Mouse (Mus musculus): ENCODE measurements around the gene Wdr43. TPM values are rescaled to one million over a fixed set of nuclear protein-coding genes. Genes with fewer than 3 reads are reported as not detected.
A peak's percentile ranks its signal among the peaks of the same experiment; 100 is the strongest.

The Wdr43 gene
- total and polyA plus RNA-seq, 2 experiments from 2014 or later: 14.4 to 22.5 TPM

DNA sequence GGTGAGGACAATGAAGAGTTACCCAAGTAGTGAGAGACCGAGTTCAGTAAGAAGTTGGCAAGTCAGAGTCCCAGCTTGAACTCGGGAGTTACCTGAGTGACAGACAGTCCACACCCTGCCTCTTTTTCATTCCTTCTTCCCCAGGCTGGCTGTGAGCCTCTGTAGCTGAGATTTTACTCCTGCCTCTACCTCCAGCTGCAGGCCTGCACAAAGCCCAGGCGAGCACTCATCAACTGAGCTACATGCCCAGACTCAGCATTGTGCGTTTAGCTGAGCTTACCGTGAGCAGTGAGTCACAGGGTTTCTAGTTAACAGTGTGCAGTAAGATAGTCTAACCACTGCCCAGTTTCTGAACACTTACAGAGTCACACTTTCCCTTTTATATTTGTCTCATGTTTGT, 37.2 kb downstream of the Wdr43 start:
- 81% methylated on average over 5 of the region's 5 CpGs for WGBS
- Histone ChIP-seq H3K9ac (replicated peaks; ENCODE audit: low read depth, low read length) (no peak overlapping the region), H3K36me3 (replicated peaks; ENCODE audit: control insufficient read depth, insufficient read depth, low read length) (peaks cover 83% of the 10 kb centered on the region), H3K27ac (ENCODE audit: low read depth) (no peak overlapping the region), H3K27me3 (ENCODE audit: control insufficient read depth, insufficient read depth, low read length) (no peaks in the 10 kb centered on the region), H3K4me2 (ENCODE audit: low read depth, low read length) (no peak overlapping the region), H3K4me1 (ENCODE audit: control insufficient read depth, insufficient read depth) (no peaks in the 10 kb centered on the region), H3K4me3 (ENCODE audit: low read depth, low read length) (no peak overlapping the region), H3K9me3 (replicated peaks; ENCODE audit: control insufficient read depth, low read length) (no peaks in the 10 kb centered on the region)
- TF ChIP-seq EP300 (IDR thresholded peaks at IDR 0.05; ENCODE audit: low read depth) (no peak), CTCF (IDR thresholded peaks at IDR 0.05; ENCODE audit: low read depth) (no peak)
- no peak for ATAC-seq (ENCODE audit: insufficient read depth, low read depth)
- no peak for DNase-seq (ENCODE audit: low spot score)

GRCm38 (mm10) chr17:71657521-71657920, 41.8 kb downstream of the Wdr43 start:
- no peaks in the 10 kb centered on the region for H3K9me3 ChIP-seq (replicated peaks; ENCODE audit: control insufficient read depth, low read length)
- H3K4me3 ChIP-seq (ENCODE audit: low read depth, low read length): no peak overlapping the region
- no peak for TF ChIP-seq EP300 (IDR thresholded peaks at IDR 0.05; ENCODE audit: low read depth)
- TF ChIP-seq CTCF (IDR thresholded peaks at IDR 0.05; ENCODE audit: low read depth): no peak
- DNase-seq (ENCODE audit: low spot score) (no peak), ATAC-seq (ENCODE audit: insufficient read depth, low read depth) (no peak)
- no peaks in the 10 kb centered on the region for H3K27me3 ChIP-seq (ENCODE audit: control insufficient read depth, insufficient read depth, low read length)
- WGBS: 86% methylated on average over 4 of the region's 4 CpGs
- H3K27ac ChIP-seq (ENCODE audit: low read depth): no peak overlapping the region
- H3K9ac ChIP-seq (replicated peaks; ENCODE audit: low read depth, low read length): no peak overlapping the region
- peaks cover 49% of the 10 kb centered on the region for H3K36me3 ChIP-seq (replicated peaks; ENCODE audit: control insufficient read depth, insufficient read depth, low read length)
- H3K4me1 ChIP-seq (ENCODE audit: control insufficient read depth, insufficient read depth): peaks cover 3% of the 10 kb centered on the region; the same call in 1 of the 2 replicates
- H3K4me2 ChIP-seq (ENCODE audit: low read depth, low read length): no peak overlapping the region

DNA sequence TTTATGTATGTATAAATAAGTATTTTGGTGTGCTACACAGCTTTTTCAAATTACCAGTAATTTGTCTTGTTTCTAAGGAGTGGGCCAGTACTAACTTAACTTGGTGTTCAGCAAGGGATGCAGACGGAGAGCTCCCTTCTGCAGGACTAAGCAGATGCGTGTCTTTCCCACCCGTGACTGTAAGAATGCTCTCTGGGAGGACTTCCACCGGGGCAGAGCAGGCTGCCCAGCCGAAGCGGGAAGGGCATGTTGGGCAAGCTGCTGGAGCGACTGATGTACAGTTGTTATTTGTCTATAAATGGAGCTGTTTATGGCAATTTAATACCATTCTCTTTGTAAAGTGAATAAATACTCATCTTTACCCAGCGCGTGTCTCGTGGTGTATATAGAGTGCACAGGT, 43.0 kb downstream of the Wdr43 start:
- no peak for TF ChIP-seq EP300 (IDR thresholded peaks at IDR 0.05; ENCODE audit: low read depth)
- no peak for TF ChIP-seq CTCF (IDR thresholded peaks at IDR 0.05; ENCODE audit: low read depth)
- no peak overlapping the region for H3K4me3 ChIP-seq (ENCODE audit: low read depth, low read length)
- peaks cover 43% of the 10 kb centered on the region for H3K36me3 ChIP-seq (replicated peaks; ENCODE audit: control insufficient read depth, insufficient read depth, low read length)
- ATAC-seq (ENCODE audit: insufficient read depth, low read depth) (no peak), DNase-seq (ENCODE audit: low spot score) (no peak)
- no peaks in the 10 kb centered on the region for H3K9me3 ChIP-seq (replicated peaks; ENCODE audit: control insufficient read depth, low read length)
- H3K4me1 ChIP-seq (ENCODE audit: control insufficient read depth, insufficient read depth): peaks cover 3% of the 10 kb centered on the region; the same call in 1 of the 2 replicates
- H3K4me2 ChIP-seq (ENCODE audit: low read depth, low read length): no peak overlapping the region
- H3K9ac ChIP-seq (replicated peaks; ENCODE audit: low read depth, low read length): no peak overlapping the region
- no peak overlapping the region for H3K27ac ChIP-seq (ENCODE audit: low read depth)
- H3K27me3 ChIP-seq (ENCODE audit: control insufficient read depth, insufficient read depth, low read length): no peaks in the 10 kb centered on the region
- WGBS: 90% methylated on average over 10 of the region's 10 CpGs

DNA sequence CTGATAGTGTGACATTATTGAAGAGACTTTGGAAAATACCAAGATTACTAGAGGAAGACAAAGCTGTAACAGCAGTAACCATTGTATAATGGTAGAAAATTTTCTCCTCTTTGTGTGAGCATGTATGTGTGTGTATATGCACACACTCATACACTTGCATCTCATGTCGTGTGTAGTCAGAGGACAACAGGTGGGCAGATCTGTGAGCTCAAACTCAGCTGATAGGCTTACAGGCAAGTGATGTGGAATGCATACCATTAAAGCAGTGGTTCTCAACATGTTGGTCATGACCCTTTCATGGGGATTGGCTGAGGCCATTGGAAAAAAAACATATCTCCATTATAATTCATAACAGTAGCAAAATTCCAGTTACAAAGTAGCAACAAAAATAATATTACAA, 44.7 kb downstream of the Wdr43 start:
- Histone ChIP-seq H3K4me1 (ENCODE audit: control insufficient read depth, insufficient read depth) (peaks cover 3% of the 10 kb centered on the region; the same call in 1 of the 2 replicates), H3K4me2 (ENCODE audit: low read depth, low read length) (no peak overlapping the region), H3K4me3 (ENCODE audit: low read depth, low read length) (no peak overlapping the region), H3K9ac (replicated peaks; ENCODE audit: low read depth, low read length) (no peak overlapping the region), H3K27me3 (ENCODE audit: control insufficient read depth, insufficient read depth, low read length) (no peaks in the 10 kb centered on the region), H3K27ac (ENCODE audit: low read depth) (no peak overlapping the region), H3K9me3 (replicated peaks; ENCODE audit: control insufficient read depth, low read length) (no peaks in the 10 kb centered on the region), H3K36me3 (replicated peaks; ENCODE audit: control insufficient read depth, insufficient read depth, low read length) (peaks cover 32% of the 10 kb centered on the region)
- WGBS: 48% methylated on average over 1 of the region's 1 CpGs
- ATAC-seq (ENCODE audit: insufficient read depth, low read depth) (no peak), DNase-seq (ENCODE audit: low spot score) (no peak)
- TF ChIP-seq EP300 (IDR thresholded peaks at IDR 0.05; ENCODE audit: low read depth) (no peak), CTCF (IDR thresholded peaks at IDR 0.05; ENCODE audit: low read depth) (no peak)

DNA sequence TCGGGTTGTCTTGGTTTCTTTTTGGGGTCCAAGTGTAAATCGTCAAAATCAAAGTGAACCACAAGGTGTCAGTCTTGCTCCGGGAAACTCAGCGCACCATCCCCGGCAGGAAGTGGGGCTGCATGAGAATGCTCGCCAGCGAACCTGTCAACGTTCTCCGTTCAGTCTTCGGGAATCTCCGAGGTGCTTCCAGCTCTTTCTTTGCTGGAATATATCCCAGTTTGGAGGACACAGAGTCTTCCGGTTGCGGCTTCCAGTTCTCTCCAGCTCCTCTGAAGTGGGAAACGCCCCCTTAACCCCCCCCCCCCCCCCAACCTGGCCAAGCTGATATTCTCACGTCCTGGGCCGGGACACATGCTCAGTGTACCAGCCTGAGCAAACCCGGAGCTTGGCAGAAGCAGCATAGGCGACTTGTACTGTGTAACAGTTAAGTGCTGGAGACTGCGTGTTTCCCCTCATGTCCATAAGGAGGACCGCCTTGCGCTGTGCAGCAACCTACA, 47.1 kb downstream of the Wdr43 start:
- DNase-seq (ENCODE audit: low spot score) (peak; percentile 83), ATAC-seq (ENCODE audit: insufficient read depth, low read depth) (peak; percentile 85)
- 5% methylated on average over 21 of the region's 21 CpGs for WGBS
- Histone ChIP-seq H3K4me3 (ENCODE audit: low read depth, low read length) (peak overlapping the region; percentile 39), H3K27me3 (ENCODE audit: control insufficient read depth, insufficient read depth, low read length) (no peaks in the 10 kb centered on the region), H3K4me1 (ENCODE audit: control insufficient read depth, insufficient read depth) (peaks cover 3% of the 10 kb centered on the region; the same call in 1 of the 2 replicates), H3K36me3 (replicated peaks; ENCODE audit: control insufficient read depth, insufficient read depth, low read length) (peaks cover 10% of the 10 kb centered on the region), H3K27ac (ENCODE audit: low read depth) (no peak overlapping the region; the same call in 1 of the 2 replicates), H3K9me3 (replicated peaks; ENCODE audit: control insufficient read depth, low read length) (no peaks in the 10 kb centered on the region), H3K4me2 (ENCODE audit: low read depth, low read length) (peak overlapping the region; percentile 64), H3K9ac (replicated peaks; ENCODE audit: low read depth, low read length) (no peak overlapping the region)
- TF ChIP-seq CTCF (IDR thresholded peaks at IDR 0.05; ENCODE audit: low read depth) (peak; percentile 76), EP300 (IDR thresholded peaks at IDR 0.05; ENCODE audit: low read depth) (no peak)

GRCm38 (mm10) chr17:71663491-71663890, 47.8 kb downstream of the Wdr43 start:
- Histone ChIP-seq H3K4me2 (ENCODE audit: low read depth, low read length) (no peak overlapping the region), H3K27me3 (ENCODE audit: control insufficient read depth, insufficient read depth, low read length) (no peaks in the 10 kb centered on the region), H3K4me3 (ENCODE audit: low read depth, low read length) (no peak overlapping the region), H3K4me1 (ENCODE audit: control insufficient read depth, insufficient read depth) (peaks cover 3% of the 10 kb centered on the region; the same call in 1 of the 2 replicates), H3K27ac (ENCODE audit: low read depth) (no peak overlapping the region), H3K9ac (replicated peaks; ENCODE audit: low read depth, low read length) (no peak overlapping the region), H3K9me3 (replicated peaks; ENCODE audit: control insufficient read depth, low read length) (no peaks in the 10 kb centered on the region), H3K36me3 (replicated peaks; ENCODE audit: control insufficient read depth, insufficient read depth, low read length) (peaks cover 6% of the 10 kb centered on the region; the same call in 1 of the 2 replicates)
- DNase-seq (ENCODE audit: low spot score) (no peak), ATAC-seq (ENCODE audit: insufficient read depth, low read depth) (no peak)
- 79% methylated on average over 6 of the region's 6 CpGs for WGBS
- no peak for TF ChIP-seq EP300 (IDR thresholded peaks at IDR 0.05; ENCODE audit: low read depth)
- TF ChIP-seq CTCF (IDR thresholded peaks at IDR 0.05; ENCODE audit: low read depth): no peak

All from heart, postnatal 0 days (tissue).